Mouse (Mus musculus): ENCODE measurements around the gene Otof.

The Otof gene

DNA sequence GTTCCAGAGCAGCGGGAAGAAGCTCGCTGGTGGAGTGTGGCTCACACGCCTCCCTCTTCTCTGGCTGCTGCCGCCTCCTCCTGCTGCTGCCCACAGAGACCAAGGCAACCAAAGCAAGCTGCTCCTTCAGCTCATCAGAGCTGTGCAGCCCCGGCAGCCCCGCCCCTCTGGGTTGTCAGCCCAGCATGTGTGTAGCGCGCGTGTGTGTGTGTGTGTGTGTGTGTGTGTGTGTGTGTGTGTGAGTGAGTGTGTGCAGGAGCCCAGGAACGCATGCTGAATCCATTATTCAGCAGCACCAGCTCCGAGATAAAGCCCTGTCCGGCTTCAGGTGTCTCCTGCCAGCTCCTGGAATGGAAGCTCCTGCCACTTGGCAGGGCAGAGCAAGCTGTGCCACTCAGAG is at the start of gene Otof:
Gene Otof, minus strand, starts transcription at position 112 of the 400 bp plus-strand sequence.
- peak; percentile 42 for DNase-seq (ENCODE audit: low spot score)

- DNase-seq (ENCODE audit: low spot score) = no peak
Observed at GRCm38 (mm10) chr5:30497299-30497698, 35.6 kb upstream of the Otof start.

GRCm38 (mm10) chr5:30496821-30497220 is 35.1 kb upstream of the Otof start:
- no peak for DNase-seq (ENCODE audit: low spot score)

- no peak for DNase-seq (ENCODE audit: low spot score)
Observed at GRCm38 (mm10) chr5:30495288-30495687, 33.6 kb upstream of the Otof start.

DNA sequence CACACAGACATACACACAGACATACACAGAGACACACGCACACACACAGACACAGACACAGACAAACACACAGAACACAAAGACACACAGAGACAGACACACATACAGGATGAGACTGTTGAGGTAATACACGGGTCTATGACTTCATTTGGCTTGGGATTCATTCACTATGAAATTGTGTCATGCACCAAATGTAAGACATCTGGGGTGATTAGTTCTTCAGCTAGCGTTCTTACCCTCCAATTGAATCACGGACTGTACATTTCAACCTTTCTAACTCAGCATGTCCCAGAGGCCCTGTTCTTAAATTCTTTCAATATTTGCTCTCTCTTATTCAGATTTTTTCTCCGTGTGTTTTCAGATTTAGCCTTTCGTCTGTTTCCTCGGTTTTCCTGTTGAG is 32.9 kb upstream of the Otof start:
- DNase-seq (ENCODE audit: low spot score) = no peak

- DNase-seq (ENCODE audit: low spot score) = no peak
Observed at GRCm38 (mm10) chr5:30493723-30494122, 32.0 kb upstream of the Otof start.

DNA sequence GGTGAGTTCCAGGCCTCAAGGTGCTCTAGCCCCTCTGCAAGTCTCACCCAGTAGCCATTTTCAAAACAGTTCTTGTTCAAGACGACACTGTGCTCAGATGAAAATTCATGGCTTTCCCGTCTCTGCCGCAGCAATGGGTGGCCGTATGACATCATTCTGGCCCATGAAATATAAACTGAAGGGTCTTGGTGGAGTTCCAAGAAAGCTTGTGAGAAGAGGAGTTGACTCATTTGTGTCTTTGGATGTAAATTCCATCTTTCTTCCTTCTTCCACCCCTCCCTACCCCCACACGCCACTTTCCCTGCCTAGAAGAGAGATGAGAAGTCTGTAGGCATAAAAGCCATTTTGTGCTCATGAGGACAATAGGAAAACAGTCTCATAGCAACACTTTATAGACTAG is 29.1 kb upstream of the Otof start:
- DNase-seq (ENCODE audit: low spot score) = no peak

DNA sequence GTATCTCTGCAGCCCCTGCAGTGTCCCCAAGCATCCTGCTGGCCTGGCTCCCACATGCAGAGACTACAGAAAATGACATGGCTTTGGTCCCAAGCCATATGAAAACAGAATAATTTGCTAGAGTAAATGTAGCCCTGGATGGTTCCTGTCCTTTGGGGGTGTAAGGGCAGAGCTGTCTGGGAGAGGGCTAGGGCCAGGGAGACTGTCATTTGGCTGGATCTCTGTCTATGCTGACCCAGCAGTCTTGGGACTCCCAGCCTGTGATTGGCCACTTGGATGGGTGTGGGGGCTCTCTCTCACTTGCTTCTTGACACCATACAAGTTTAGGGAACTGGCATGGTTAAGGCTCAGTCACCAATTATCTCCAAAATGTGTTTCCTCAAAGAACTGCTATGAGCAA is 28.5 kb upstream of the Otof start:
- no peak for DNase-seq (ENCODE audit: low spot score)

DNA sequence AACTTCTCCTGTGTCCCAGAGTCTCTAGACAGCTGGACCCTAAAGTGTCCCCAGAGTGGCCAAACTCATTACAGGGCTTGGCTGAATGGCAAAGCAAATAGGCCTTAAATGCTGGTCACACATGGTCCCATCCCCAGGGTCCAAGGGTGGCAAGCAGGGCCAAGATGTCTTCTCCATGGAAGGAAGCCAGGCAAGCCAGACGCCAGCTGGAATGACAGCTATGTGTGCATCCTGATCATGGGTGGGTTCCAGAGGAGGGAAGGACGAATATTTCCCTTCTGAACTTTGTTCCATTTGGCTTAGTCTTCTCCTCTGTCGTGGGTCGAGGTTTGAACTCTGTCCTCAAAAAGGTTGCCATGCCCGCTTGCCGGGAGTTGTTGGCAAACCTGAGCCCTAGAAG is 23.4 kb upstream of the Otof start:
- DNase-seq (ENCODE audit: low spot score) = no peak

DNA sequence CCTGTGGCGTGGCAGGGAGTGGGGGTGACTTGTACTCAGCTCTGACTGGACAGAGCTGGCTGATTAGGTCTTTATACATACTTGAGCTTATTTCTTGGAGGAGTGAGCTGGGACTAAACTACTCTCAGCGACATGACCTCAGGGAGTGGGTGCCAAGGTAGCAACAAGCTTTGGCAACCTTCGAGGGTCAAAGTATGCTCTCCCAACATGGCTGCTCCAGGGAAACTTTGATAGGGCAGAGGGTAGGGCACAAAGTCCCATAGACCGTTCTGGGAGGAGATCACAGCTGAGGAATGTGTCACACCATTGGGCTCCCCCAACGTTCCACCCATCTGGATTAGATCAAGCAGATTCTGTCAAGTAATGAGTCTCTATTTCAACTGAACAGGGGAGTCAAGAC is 22.9 kb upstream of the Otof start:
- DNase-seq (ENCODE audit: low spot score) = no peak

- no peak for DNase-seq (ENCODE audit: low spot score)
Observed at GRCm38 (mm10) chr5:30483533-30483932, 21.8 kb upstream of the Otof start.

DNA sequence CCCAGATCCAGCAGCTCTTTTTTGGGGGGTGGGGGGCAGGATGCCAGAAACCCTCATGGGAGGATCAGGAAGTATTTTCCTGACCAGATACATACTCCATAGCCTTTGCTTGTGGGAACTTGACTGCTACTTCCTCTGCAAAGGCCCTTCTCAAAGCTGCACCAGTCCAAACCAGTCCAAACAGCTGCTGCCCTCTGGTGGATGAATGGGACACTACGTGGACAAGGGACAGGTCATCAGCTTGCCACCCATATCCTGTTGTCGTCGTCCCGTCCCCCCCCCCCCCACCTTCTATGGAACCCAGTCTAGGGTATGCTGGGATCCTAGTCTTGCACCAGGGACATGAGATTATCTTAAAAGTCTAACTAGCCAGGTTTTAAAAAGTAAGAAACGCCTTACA is 20.6 kb upstream of the Otof start:
- DNase-seq (ENCODE audit: low spot score) = peak; percentile 89

- DNase-seq (ENCODE audit: low spot score) = peak; percentile 67
Observed at GRCm38 (mm10) chr5:30476534-30476933, 14.8 kb upstream of the Otof start.

DNA sequence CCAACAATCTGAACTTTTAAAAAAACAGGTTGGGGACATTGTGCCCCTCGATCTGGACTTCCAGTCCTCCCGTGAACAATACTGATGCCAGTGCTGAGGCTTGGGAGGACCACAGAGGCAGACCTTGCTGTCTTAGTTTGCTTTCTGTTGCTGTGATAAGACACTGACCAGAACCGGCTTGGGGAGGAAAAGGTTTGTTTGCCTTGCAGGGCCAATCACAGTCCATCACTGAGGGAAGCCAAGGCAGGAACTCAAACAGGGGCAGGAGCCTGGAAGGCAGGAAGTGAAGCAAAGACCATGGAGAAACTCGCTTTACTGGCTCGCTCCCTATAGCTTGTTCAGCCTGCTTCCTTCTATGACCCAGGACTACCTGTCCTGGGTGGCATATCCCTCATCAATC is 10.4 kb upstream of the Otof start:
- no peak for DNase-seq (ENCODE audit: low spot score)

DNA sequence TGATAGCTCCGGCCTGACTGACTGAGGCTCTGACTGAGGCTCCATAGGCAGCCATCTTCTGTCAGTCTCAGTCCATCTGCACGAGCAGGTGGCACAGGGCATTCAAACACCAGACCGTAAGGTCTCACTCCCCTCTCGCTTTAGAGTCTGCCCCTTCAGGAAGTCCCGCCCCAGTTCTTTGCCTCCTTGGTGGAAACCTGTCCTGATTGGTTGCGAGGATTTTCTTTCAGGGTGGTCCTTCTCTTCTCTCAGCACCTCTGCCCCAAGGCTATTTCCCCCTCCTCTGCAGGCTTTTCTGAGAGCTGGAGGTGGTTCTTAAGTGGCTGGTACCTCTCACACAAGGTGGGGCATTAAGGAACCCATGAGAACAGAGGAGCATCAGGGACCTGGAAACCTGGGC is 8.7 kb upstream of the Otof start:
- DNase-seq (ENCODE audit: low spot score) = peak; percentile 15

DNA sequence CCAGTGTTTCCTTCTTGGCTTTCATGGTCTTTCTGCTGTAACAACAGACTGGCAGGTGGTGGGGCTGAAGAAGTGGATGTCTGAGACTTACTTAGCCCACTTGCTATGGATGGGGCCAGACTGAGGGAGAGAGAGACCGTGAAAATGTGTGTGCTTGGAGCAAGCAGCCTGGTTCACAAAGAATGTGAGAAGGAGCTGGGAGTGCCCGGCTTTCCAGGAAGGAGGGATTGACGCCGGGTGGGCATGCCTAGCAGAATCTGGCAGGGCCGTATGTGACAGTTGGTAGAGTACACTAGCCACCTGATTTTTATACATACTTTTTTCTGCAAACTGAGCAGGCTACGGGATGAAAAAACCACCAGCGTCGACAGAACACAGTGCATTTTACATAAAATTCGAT is 4.6 kb upstream of the Otof start:
- peak; percentile 22 for DNase-seq (ENCODE audit: low spot score)

DNA sequence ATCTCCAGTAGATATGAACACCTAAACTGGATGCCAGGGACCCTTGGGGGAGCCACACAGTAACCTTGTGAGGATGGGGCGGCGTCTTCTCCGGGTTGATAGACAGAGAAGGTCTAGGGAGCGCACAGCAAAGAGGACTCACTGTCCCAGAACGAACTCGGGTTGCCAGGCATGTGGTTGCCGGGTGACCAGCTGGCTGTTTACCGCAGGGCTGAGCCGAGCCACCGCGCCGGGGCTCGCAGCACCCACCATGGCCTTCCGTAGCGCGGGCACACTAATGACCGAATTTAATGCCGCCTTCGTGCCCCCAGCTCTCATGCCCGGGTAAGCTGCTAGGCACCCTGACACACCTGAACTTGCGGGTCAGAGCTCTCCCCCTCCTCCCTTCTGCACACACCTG is 4.1 kb upstream of the Otof start, which contains the start of gene 1700001C02Rik:
Gene 1700001C02Rik, plus strand, starts transcription at position 187 of the 400 bp plus-strand sequence.
- peak; percentile 33 for DNase-seq (ENCODE audit: low spot score)

GRCm38 (mm10) chr5:30460155-30460554 is 1.6 kb downstream of the Otof start:
- peak; percentile 32 for DNase-seq (ENCODE audit: low spot score)

DNA sequence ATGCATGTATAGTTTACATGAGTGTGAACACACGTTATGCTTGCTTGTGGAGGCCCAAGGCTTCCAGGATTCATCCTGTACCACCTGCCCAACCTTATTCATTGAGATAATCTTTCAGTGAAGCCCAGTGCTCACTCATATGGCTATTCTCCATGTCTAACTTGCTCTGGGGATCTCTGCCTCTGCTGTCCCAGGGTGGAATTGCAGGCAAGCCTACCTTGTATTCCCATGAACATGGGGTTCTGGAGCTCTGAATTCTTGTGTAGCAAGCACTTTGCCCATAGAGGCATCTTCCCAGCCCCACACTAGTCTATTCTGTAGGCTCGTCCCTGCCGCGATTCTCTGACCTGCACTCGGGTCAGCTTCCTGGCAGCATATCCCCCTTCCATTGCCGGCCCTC is 5.7 kb downstream of the Otof start:
- DNase-seq (ENCODE audit: low spot score) = no peak

DNA sequence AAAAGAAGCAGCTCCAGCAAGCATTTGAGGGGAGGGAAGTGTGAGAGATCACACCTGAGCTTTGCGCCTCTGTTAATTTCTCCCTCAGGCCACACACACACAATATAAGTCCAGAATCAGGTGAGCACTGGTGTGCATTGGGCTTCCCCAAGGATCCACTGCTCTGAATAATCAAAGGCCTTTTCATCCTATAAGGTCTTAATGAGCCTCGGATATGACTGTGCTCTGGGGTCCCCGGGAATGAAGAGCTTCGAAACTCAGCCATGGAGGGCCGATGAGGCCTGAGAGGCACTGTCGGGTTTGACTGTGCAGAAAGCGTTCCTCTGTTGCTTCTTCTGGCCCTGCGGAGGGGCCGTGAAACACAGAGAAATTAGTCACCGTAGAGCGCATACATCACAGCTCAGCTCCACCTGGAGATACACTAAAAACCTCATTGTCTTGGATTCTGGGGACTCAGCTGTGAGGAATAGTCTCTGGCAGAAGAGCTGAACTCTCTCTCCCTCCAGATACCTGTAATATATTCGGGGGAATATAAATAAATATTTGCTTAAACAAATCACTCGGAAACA is 17.3 kb downstream of the Otof start:
- DNase-seq (ENCODE audit: low spot score) = no peak

- peak; percentile 46 for DNase-seq (ENCODE audit: low spot score)
Observed at GRCm38 (mm10) chr5:30442196-30442595, 19.5 kb downstream of the Otof start.

DNA sequence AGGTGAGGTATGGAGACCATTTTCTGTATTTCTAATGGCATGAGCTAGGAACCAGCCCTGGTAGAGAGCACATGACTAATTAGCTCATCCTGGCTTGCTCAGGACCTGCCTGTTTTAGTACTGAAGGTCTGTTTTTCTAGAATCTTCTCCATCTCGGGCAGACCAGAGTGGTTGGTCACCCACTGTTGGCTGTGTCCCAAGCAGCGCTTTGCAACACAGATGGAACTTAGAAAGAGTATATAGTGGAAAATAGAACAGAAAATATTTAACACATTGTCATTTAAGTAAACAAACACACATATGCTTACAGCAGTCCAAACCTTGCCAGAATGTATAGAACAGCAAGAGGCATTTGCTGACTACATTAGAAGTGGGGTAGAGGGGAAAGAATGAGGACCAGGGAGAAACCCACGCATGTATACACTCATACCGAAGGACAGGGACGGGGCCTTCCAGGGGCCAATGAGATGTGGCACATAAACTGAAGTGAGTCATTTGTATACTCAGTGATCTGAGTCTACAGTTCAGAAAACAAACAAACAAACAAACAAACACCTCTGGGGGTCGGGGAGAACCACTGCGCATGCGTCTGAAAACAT is 21.3 kb downstream of the Otof start:
- DNase-seq (ENCODE audit: low spot score) = no peak

DNA sequence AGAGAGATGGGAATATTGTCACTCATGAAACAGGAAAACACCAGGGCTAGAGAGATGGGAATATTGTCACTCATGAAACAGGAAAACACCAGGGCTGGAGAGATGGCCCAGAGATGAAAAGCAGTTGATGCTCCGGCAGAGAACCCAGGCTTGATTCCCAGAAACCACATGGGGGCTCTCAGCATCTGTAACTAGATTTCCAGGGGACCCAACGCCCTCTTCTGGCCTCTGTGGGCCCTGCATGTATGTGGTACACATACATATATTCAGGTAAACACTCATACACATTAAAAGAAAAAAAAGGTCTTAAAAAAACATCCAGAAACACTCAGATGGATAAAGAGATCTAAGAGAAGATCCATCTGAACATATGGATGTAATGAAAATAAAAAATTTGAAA is 22.8 kb downstream of the Otof start:
- DNase-seq (ENCODE audit: low spot score) = no peak

DNA sequence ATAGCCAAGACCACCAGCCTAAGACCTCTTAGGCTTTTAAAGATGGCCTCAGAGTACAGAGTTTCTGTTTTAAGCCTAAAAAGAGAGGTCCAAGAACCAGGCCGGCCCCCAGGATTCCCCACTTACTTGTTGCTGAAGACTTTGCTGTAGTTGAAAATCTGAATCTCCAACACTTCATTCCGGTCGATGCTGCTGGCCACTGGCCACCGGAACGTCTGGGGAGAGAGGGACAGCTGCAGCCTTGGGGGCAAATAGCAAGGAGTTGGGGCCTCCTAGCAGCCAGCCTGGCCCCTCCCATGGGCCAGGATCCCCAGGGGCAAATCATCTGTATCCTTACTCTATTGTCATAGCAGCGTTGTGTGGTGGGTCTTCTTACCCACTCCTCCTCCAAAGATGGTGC is 34.3 kb downstream of the Otof start:
- no peak for DNase-seq (ENCODE audit: low spot score)
